Mouse (Mus musculus) adrenal gland, postnatal 14 days (tissue): ENCODE measurements around the gene Krt78. TPM values are rescaled to one million over a fixed set of nuclear protein-coding genes. Genes with fewer than 3 reads are reported as not detected.

Source experiments
- DNase-seq: peaks from one replicate; pipeline ENCODE4 v3.0.0; 2021; ENCODE audit warnings: mixed read lengths
- total RNA-seq: library from RNA; stranded (reverse); gene quantifications from 2 replicates; pipeline ENCODE4 v1.2.3, GENCODE M21; 2021

Gene Krt78
- total RNA-seq, 1 experiment from 2014 or later, result not detected

DNA sequence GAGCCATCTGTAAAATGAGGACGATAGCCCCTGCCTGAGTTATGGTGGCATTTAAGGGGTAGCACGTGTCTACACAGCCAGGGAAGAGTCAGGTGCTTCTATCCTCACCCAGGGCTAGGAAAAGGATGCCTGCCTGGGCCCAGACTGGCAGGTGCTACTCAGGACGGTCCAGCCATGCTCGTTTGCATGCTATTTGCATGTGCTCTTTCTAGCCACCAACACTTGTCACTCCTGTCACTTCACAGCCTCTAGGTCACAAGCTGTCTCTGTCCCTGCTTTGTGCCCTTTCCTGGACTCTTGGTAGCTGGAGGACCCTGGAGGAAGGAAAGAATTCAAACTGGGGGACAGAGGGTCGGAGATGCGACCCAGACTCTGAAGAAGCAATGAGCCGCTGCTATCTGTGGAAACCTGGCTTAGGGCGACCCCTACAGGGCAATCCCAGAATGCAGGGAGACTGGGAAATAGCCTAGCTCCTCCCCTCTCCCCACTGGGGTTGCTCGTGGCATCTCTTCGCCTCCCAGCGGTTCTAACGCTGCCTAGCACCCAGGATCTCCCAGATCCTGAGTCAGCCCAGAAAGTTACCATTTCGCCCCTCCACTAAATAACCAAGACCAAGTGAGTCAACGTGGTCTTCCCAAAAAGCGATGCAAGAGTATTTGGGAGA lies 19.5 kb upstream of the Krt78 start:
- DNase-seq, result peak; percentile 96

DNA sequence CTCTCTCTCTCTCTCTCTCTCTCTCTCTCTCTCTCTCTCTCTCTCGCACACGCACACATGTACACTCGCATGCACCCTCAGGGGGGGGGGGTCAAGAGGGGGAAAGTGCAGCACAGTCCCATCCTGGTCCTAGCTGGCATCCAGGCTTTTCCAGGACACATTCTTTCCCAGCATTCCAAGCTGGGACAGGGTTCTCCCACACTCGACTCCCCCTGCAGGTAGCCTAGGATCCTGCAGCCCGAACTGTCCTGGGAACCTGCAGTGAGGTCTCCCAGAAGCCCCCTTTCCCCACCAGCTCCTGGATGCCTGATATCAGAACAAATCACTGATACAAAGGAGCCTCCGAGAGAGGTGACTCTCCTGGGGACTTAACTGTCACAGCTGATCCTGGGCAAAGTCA lies 16.4 kb upstream of the Krt78 start:
- peak; percentile 74 for DNase-seq

GRCm38 (mm10) chr15:101966808-101967207 lies 12.7 kb upstream of the Krt78 start:
- DNase-seq, result no peak

DNA sequence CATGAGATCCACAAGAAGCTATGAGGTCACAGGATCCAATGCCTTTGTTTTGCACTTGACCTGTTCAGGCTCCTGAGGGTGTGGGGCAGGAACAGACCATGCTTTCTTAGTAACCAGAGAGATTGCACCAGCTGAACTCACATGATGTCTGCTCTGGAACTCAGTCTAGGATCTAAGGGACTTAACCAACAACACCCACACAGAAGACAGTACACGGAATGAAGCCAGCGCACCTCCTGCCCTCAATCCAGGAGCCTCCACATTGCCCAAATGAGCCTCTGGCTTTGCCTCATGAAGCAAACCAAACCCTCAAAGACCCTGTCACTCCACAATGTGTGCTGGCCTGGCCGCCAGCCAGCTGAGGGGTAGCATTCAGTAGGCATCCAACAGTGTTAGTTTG lies 4.8 kb upstream of the Krt78 start:
- DNase-seq, result no peak

DNA sequence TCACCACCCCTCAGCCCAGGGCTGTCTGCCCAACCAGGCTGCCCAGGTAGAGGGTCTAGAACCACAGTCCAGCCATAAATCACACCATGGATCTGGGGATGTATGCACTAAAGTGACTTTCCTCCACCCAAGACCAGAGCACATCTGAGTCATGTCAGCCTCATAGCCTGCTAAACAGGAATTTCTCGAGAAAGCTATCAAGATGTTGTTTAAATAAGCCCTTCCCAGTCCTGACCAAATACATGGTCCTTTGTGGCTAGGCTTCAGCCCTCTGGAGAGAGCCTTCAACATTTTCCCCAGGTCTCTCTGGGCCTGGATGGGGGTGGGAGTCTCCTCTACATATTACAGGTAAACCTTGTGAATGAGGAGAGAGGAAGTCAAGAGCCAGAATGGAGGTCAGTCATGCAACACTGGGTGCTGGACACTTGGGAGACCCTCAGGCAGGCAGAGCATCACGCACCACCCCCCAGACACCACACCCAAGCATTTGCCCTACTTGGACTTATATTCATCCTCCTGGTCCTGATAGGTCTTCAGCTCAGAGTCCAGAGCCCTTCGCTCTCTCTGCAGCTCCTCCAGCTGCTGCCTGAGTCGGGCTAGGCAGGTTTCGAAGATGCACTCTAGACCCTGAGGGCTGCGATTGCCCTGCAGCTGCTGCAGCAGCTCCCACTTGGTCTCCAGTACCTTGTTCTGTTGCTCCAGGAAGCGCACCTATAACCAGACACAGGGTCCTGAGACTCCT lies 1.2 kb downstream of the Krt78 start:
- DNase-seq, result no peak

- no peak for DNase-seq
Measured at GRCm38 (mm10) chr15:101945430-101945829, 8.7 kb downstream of the Krt78 start.

GRCm38 (mm10) chr15:101941948-101942347 lies 12.1 kb downstream of the Krt78 start:
- peak; percentile 40 for DNase-seq

GRCm38 (mm10) chr15:101940274-101940829 lies 13.7 kb downstream of the Krt78 start, which contains the start of gene Krt79:
Krt79 (minus strand) TSS chr15:101940324.
- DNase-seq, result no peak

DNA sequence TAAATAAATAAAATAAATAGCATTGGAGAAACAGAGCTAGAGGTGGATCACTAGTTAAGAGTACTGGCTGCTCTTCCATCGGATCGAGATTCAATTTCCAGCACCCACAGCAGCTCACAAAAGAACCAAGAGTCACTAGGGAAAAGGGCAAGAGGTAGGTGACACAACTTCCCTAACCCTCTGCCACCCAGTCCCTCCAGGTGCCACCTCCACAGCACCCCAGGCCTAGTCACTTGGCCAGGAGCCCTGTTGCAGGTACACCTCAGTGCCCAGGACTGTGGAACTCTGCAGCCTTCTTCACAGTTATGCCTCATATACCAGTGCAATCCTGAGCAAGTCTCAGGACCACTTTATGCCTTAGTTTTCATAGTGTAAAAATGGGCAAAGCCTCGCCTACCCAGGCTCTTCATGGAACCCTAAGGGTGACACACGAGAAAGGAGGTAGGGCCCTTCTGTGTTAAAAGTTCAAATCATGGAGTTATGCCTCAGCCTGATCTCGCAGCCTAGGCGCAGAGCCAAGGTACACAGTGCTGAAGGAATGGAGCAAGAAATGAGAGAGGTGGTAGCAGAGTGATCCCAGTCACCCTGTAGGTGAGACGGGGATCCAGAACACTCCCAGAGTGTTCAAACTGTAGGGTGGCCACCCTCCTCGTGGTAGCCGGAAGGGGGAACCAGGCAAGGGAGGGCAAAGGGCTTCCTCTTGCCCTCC lies 15.3 kb downstream of the Krt78 start:
- DNase-seq, result peak; percentile 55

GRCm38 (mm10) chr15:101933024-101933423 lies 21.1 kb downstream of the Krt78 start:
- no peak for DNase-seq

GRCm38 (mm10) chr15:101929666-101930065 lies 24.4 kb downstream of the Krt78 start:
- DNase-seq, result peak; percentile 68

DNA sequence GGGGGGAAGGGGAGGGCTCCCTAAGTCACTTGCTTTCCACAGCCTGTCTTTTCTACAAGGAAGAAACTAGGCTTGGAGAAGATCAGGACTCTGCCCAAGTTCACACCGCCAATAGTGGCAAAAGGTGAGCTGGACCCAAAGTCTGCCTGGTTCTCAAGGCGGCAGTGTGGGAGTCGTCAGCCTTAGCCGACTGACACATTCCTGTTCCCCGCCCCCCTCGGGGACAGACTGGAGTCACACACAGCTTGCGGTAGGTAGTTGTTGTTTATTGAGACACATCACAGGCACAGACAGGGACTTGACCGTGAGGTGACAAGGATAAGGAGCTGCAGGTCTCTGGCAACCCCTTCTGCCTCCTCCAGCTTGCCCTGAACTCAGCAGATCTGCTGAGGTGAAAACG lies 25.0 kb downstream of the Krt78 start:
- peak; percentile 75 for DNase-seq

DNA sequence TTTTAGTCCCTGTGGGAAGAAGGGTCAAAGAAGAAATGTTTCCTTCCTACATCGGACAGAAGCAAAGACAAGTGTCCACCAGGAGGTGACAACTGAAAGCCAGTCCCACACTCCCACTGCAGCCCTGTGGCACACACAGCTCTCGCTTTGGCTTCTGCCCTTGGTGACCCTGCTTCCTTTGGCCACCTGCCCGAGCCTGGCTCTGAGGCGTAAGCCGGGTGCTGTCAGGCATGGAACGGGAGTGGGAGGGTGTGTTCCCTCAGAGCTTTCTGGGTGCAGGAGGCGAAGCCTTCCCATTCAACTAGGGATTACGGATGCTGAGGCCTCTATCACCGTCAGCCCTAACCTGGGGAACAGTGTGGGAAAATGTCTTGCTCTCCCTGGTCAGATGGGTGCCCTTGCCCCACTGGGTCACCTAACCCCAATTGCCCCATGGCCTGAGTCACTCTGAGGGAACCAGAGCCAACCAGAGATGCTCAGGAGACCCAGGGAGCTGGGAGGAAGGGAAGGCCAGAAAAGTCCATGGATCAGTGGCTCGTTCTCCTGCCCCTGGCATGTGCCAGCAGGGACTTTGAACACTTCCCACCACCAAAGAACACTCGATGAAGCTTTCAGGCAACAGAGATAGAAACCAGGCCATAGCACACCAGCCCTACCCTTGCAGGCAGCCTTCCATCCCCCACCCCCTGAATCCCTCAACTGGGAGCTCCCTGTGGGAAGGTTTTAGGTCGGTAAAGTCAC lies 26.6 kb downstream of the Krt78 start:
- peak; percentile 83 for DNase-seq

- no peak for DNase-seq
Measured at GRCm38 (mm10) chr15:101925041-101925440, 29.0 kb downstream of the Krt78 start.

GRCm38 (mm10) chr15:101924635-101925034 lies 29.5 kb downstream of the Krt78 start, which contains the start of gene Krt4:
Krt4 (minus strand) TSS chr15:101924735.
- no peak for DNase-seq

GRCm38 (mm10) chr15:101922296-101922695 lies 31.8 kb downstream of the Krt78 start:
- no peak for DNase-seq

- DNase-seq, result no peak
Measured at GRCm38 (mm10) chr15:101916072-101916471, 38.0 kb downstream of the Krt78 start.

DNA sequence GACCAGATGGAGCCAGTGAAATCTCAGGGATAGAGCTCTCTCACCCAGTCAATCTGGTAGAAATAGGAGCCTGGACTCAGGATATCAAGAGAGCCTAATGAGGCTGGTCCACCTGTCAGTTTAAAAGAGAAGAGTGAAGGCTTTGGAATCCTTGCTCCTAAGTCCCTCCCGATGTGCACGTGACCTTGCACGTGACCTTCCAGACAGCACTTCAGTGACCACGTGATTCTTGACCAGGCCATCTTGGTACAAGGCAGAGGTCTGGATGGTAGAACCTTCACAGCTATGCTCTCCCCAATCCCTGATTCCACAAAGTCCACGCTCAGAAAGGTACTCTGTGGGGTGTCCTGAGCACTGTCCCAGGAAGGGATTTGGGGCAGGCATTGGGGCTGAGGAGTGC lies 49.2 kb downstream of the Krt78 start:
- no peak for DNase-seq

DNA sequence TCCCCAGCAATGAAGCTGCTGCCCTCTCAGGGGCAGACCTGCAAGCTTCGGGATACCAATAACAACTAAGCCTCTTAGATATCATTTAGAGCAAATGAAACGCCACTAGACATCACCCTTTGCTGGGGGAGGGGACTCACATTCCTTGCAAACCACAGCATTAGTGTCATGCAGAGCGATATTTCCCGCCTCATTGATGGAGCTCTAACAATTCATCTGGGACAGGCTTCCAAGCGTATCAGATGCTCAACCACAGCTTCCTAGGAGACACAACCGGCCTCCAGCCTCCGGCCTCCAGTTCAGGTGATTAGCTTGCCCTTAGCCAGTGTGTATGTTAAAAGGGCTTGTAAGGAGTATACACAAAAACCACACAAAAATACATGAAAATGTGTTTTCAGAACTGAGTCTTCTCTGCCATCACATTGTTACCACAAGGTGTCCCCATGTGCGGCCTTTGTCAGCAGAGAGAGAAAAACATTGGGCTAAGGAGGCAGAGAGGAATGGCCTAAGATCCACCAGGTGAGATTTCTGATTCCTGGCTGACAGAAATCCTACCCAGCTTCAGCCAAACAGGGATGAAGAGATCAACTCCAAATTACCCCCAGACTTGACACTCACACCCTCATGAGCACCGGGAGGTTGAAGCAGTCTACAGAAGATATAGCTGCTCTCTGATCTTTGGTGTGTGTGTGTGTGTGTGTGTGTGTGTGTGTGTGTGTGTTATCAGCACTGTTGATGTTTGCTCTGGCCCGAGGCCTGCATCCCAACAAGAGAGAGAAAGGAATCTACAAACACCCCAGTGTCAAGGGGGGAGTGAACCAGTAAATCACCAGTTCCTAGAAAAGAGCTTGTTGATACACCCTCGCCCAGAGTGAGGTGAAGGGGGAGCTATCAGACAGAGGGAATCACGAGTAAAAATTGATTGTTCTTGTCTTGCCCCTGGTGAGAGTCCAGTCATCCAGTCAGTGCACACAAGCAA lies 51.6 kb downstream of the Krt78 start:
- DNase-seq, result no peak
